Mouse (Mus musculus) heart, adult 2 months (tissue): Measurements from ENCODE around the gene Atoh1.

Experiments
- CTCF ChIP-seq: fragments of 200-600 bp; IDR thresholded peaks from 2 replicates; pipeline ENCODE4 v1.8.1; 2022; ENCODE audit warnings: antibody characterized with exemption, mild to moderate bottlenecking, moderate library complexity
- EP300 ChIP-seq: fragments of 200-500 bp; IDR thresholded peaks from 2 replicates; pipeline ENCODE4 v1.6.1; 2011; ENCODE audit warnings: low read depth, low read length, control low read depth; ENCODE audit not compliant: insufficient read depth

GRCm38 (mm10) chr6:64754515-64754914 is 25.6 kb downstream of the Atoh1 start:
- no peak for TF ChIP-seq CTCF
- TF ChIP-seq EP300, result no peak
